Mouse (Mus musculus): ENCODE measurements at regions not wholly inside any gene's neighbourhood (a gene's known extent, or its start where the extent isn't known, plus 50 kb on each side); places are given as distances from the start of the nearest gene placed in this dataset.

- H3K27me3 ChIP-seq (ENCODE audit: insufficient read depth, low read length): no peaks in the 10 kb centered on the region
- H3K9me3 ChIP-seq (ENCODE audit: low read length): no peaks in the 10 kb centered on the region
- no peaks in the 10 kb centered on the region for H3K36me3 ChIP-seq (ENCODE audit: insufficient read depth, low read length)
- H3K4me3 ChIP-seq (replicated peaks; ENCODE audit: low read length): no peak overlapping the region
- TF ChIP-seq CTCF (conservative IDR thresholded peaks at IDR 0.05; ENCODE audit: low read length): no peak
- no peak for TF ChIP-seq NANOG (IDR thresholded peaks at IDR 0.05; ENCODE audit: borderline replicate concordance, low read length)
- TF ChIP-seq POU5F1 (IDR thresholded peaks at IDR 0.05; ENCODE audit: borderline replicate concordance, low read length): no peak
- no peaks in the 10 kb centered on the region for H3K4me1 ChIP-seq (replicated peaks; ENCODE audit: low read depth, low read length)
These were observed 92.9 kb upstream of the Fam83b start for GRCm38 (mm10) chr9:76659798-76660197.

- Histone ChIP-seq H3K9me3 (ENCODE audit: low read length) (no peaks in the 10 kb centered on the region), H3K36me3 (ENCODE audit: insufficient read depth, low read length) (no peaks in the 10 kb centered on the region), H3K4me1 (replicated peaks; ENCODE audit: low read depth, low read length) (no peaks in the 10 kb centered on the region), H3K4me3 (replicated peaks; ENCODE audit: low read length) (no peak overlapping the region), H3K27me3 (ENCODE audit: insufficient read depth, low read length) (no peaks in the 10 kb centered on the region)
- TF ChIP-seq CTCF (conservative IDR thresholded peaks at IDR 0.05; ENCODE audit: low read length) (no peak), POU5F1 (IDR thresholded peaks at IDR 0.05; ENCODE audit: borderline replicate concordance, low read length) (no peak), NANOG (IDR thresholded peaks at IDR 0.05; ENCODE audit: borderline replicate concordance, low read length) (no peak)
These were observed 86.4 kb upstream of the Fam83b start for GRCm38 (mm10) chr9:76653311-76653710.

- no peaks in the 10 kb centered on the region for H3K4me1 ChIP-seq (replicated peaks; ENCODE audit: low read depth, low read length)
- TF ChIP-seq POU5F1 (IDR thresholded peaks at IDR 0.05; ENCODE audit: borderline replicate concordance, low read length) (no peak), CTCF (conservative IDR thresholded peaks at IDR 0.05; ENCODE audit: low read length) (no peak), NANOG (IDR thresholded peaks at IDR 0.05; ENCODE audit: borderline replicate concordance, low read length) (no peak)
- no peaks in the 10 kb centered on the region for H3K9me3 ChIP-seq (ENCODE audit: low read length)
- no peak overlapping the region for H3K4me3 ChIP-seq (replicated peaks; ENCODE audit: low read length)
- no peaks in the 10 kb centered on the region for H3K36me3 ChIP-seq (ENCODE audit: insufficient read depth, low read length)
- H3K27me3 ChIP-seq (ENCODE audit: insufficient read depth, low read length): no peaks in the 10 kb centered on the region
These were observed 82.6 kb upstream of the Fam83b start for GRCm38 (mm10) chr9:76649484-76649883.

GRCm38 (mm10) chr9:76646383-76646782, 79.5 kb upstream of the Fam83b start:
- H3K27me3 ChIP-seq (ENCODE audit: insufficient read depth, low read length): no peaks in the 10 kb centered on the region
- no peak overlapping the region for H3K4me3 ChIP-seq (replicated peaks; ENCODE audit: low read length)
- no peaks in the 10 kb centered on the region for H3K4me1 ChIP-seq (replicated peaks; ENCODE audit: low read depth, low read length)
- H3K36me3 ChIP-seq (ENCODE audit: insufficient read depth, low read length): no peaks in the 10 kb centered on the region
- H3K9me3 ChIP-seq (ENCODE audit: low read length): no peaks in the 10 kb centered on the region
- TF ChIP-seq CTCF (conservative IDR thresholded peaks at IDR 0.05; ENCODE audit: low read length): no peak
- no peak for TF ChIP-seq POU5F1 (IDR thresholded peaks at IDR 0.05; ENCODE audit: borderline replicate concordance, low read length)
- TF ChIP-seq NANOG (IDR thresholded peaks at IDR 0.05; ENCODE audit: borderline replicate concordance, low read length): no peak

Measured in E14TG2a.4 (cell line).